Mouse (Mus musculus) heart, embryonic 14.5 days (tissue): Measurements from ENCODE around the gene Rprd1b. TPM values are rescaled to one million over a fixed set of nuclear protein-coding genes. Genes with fewer than 3 reads are reported as not detected.

Source experiments
- ATAC-seq: fragments of 200-750 bp; cut with Nextera tagmentation; 2 replicates; pipeline ENCODE4 v1.8.0; 2017; ENCODE audit warnings: low read depth, moderate TSS enrichment; ENCODE audit not compliant: insufficient number of reproducible peaks, insufficient read depth, low FRiP score
- H3K27ac ChIP-seq, 2 experiments: fragments of 200-500 bp in 1 of 2; fragments of 300-500 bp in 1 of 2; sonication (generic) in 1 of 2; replicated peaks in 1 of 2; 2 replicates each; pipeline ENCODE4 v1.5.1; 2012 to 2014; ENCODE audit warnings: low read depth in 2 of 2, low read length in 2 of 2, control low read depth in 1 of 2, mild to moderate bottlenecking in 1 of 2, mixed read lengths in 1 of 2; ENCODE audit not compliant: control insufficient read depth in 1 of 2, insufficient read depth in 1 of 2
- H3K27me3 ChIP-seq: fragments of 300-500 bp; sonication (generic); 2 replicates; pipeline ENCODE4 v1.6.1; 2014; ENCODE audit warnings: mild to moderate bottlenecking, low read length, control low read depth; ENCODE audit not compliant: control insufficient read depth, insufficient read depth
- H3K36me3 ChIP-seq: fragments of 300-500 bp; sonication (generic); 2 replicates; pipeline ENCODE4 v1.6.1; 2014; ENCODE audit warnings: mild to moderate bottlenecking, control low read depth, low read length, mixed read lengths; ENCODE audit not compliant: control insufficient read depth, insufficient read depth
- H3K4me1 ChIP-seq, 2 experiments: fragments of 200-500 bp in 1 of 2; fragments of 300-500 bp in 1 of 2; sonication (generic) in 1 of 2; 2 replicates each; pipeline ENCODE4 v1.6.1; 2012 to 2014; ENCODE audit warnings: low read length in 2 of 2, control low read depth in 1 of 2, mixed read lengths in 1 of 2; ENCODE audit not compliant: control insufficient read depth in 2 of 2, insufficient read depth in 2 of 2
- H3K4me2 ChIP-seq: fragments of 300-500 bp; sonication (generic); 2 replicates; pipeline ENCODE4 v1.6.1; 2014; ENCODE audit warnings: mild to moderate bottlenecking, low read length
- H3K4me3 ChIP-seq, 2 experiments: fragments of 200-500 bp in 1 of 2; fragments of 300-500 bp in 1 of 2; sonication (generic) in 1 of 2; 2 replicates each; pipeline ENCODE4 v1.5.1; 2012 to 2014; ENCODE audit warnings: low read length in 2 of 2, mild to moderate bottlenecking in 2 of 2, control low read depth in 1 of 2, low read depth in 1 of 2, moderate library complexity in 1 of 2; ENCODE audit not compliant: control insufficient read depth in 1 of 2, insufficient read depth in 1 of 2
- H3K9ac ChIP-seq: fragments of 300-500 bp; sonication (generic); 2 replicates; pipeline ENCODE4 v1.6.1; 2014; ENCODE audit warnings: mild to moderate bottlenecking, low read length
- H3K9me3 ChIP-seq: fragments of 300-500 bp; sonication (generic); 2 replicates; pipeline ENCODE4 v1.6.1; 2016; ENCODE audit warnings: low read length, control low read depth; ENCODE audit not compliant: control insufficient read depth
- WGBS: fragments of 180-500 bp; shearing (Covaris S2); extraction: QIAGEN DNeasy Blood & Tissue Kit; methylation state at CpG from one replicate; pipeline ENCODE4 v1.1.7; 2014; 5-methylcytosine and 5-hydroxymethylcytosine counted together
- polyA plus RNA-seq: library from polyadenylated mRNA; unstranded; fragments of >200 nt; fragmentation: Nextera tagmentation; extraction: Ambion mirVana; gene quantifications from 2 replicates; pipeline ENCODE4 v1.2.1, GENCODE M21; 2014

Gene Rprd1b
- polyA plus RNA-seq, 1 experiment from 2014 or later = 28.4 TPM

DNA sequence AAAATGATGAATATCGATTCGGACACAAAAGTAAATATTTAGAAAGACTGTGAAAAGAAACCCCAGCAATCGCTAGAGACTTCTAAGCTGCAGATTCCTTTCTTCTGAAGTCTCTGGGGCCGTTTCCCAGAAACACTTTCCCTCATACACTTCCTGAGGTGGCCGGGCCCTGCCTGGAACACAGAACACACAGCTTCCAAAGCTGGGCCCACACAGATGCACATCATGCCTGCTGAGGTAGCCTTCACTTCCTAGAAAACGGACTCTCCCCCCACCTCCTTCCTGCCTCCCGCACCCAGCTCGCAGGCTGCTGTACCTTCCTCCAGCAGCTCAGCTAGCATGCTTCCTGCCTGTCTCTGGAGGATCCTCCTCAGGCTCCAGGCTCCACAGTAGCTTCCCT lies 81.2 kb downstream of the Rprd1b start:
- H3K4me3 ChIP-seq = no peak overlapping the region
- H3K9ac ChIP-seq = no peak overlapping the region
- ATAC-seq = no peak
- H3K36me3 ChIP-seq = no peaks in the 10 kb centered on the region
- H3K27ac ChIP-seq = peak overlapping the region; percentile 21 to 60
- WGBS = 41% methylated on average over 8 of the region's 8 CpGs
- H3K4me2 ChIP-seq = no peak overlapping the region
- no peaks in the 10 kb centered on the region for H3K27me3 ChIP-seq
- no peaks in the 10 kb centered on the region for H3K9me3 ChIP-seq
- peaks cover 20 to 33% of the 10 kb centered on the region in 2 experiments for H3K4me1 ChIP-seq

DNA sequence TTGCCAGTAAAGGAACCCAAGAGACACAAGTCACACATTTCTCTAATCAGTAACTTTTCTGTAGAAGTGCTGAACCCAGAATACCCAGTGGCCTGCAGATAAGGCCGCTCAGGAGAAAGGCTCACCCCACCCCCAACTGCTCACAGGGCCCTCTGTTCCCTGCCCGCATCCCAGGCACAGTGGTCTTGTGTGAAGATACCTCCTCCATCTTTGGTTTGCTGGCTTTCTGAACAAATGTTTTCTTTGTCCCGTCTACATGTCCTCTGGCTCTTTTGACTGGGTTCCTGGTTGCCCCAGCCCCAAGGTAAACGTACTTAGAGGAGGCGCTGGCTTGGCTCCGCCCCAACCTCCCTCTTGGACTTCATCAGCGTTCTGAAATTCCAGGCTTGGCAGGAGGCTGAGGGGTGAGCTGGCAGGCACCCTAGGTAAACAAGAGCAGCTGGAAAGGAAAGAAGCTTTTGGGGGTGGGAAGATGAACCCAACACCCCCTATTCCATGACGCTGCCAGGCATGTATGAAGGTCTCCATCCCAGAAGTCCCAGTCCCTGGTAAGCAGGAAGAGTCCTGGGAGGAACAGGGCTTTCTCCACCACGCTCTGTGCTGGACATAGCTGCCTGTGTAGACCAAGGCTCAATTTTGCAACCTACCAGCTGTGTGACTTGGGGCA lies 85.4 kb downstream of the Rprd1b start:
- peak; percentile 45 for ATAC-seq
- Histone ChIP-seq H3K9me3 (no peaks in the 10 kb centered on the region), H3K27ac (peak overlapping the region; percentile 85 to 89), H3K4me2 (peak overlapping the region; percentile 46), H3K27me3 (no peaks in the 10 kb centered on the region), H3K4me3 (peak overlapping the region in 1 of 2 experiments; percentile 21; a peak in 2 of 4 replicates), H3K4me1 (peaks cover 26 to 42% of the 10 kb centered on the region in 2 experiments), H3K36me3 (peaks cover 29% of the 10 kb centered on the region), H3K9ac (peak overlapping the region; percentile 42; the same call in 1 of the 2 replicates)
- WGBS = 10% methylated on average over 9 of the region's 9 CpGs

DNA sequence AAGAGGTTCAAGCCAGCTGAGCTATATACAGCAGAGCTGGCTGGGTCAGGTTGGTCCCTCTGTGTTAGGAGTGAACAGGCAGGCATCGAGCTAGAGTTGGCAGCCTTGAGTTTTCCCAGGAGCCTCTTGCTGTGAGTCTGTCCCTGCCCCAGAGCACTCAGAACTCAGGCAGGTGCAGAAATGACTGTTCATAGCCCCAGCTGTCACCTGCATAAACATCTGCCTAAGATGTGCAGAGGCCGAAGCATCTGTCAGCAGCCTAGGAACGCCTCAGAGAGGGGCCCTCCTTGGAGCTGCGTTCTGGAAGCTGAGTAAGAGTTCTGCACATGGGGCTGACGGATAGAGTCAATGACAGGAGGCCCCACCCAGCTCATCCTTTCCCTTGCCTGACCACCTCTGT lies 86.6 kb downstream of the Rprd1b start:
- H3K9ac ChIP-seq = no peak overlapping the region

DNA sequence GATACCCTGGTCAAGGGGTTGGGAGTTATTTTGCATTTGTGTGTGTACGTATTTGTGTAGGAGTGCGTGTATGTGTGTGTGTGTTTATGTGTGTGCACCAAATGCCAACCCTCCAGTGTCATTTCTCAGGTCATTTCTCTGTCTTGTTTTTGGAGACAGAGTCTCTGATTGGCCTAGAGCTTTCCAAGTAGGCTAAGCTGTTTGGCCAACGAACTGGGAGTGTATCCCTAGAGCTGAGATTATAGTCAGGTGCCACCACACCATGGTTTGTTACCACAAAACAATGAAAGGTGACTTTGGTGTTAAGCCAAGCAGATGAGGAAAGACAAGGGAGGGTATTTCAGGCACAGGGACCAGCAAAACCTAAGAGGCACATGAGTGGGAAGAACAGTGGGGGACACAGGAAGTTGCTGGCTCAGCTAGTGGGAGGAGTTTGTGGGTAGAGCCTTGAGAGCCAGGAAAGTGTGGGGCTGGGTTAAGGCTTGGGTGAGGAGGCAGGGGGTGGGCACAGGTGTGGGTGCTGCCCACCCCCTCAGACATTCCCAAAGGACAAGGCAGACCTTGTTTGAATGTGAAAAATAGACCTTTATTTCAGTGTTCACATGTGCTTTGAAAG lies 87.6 kb downstream of the Rprd1b start:
- no peak for ATAC-seq
- H3K4me3 ChIP-seq = no peak overlapping the region
- peaks cover 51% of the 10 kb centered on the region for H3K36me3 ChIP-seq
- WGBS = 84% methylated on average over 3 of the region's 3 CpGs
- H3K27ac ChIP-seq = peak overlapping the region; percentile 12 to 25; a peak in 2 of 4 replicates
- peaks cover 23 to 42% of the 10 kb centered on the region in 2 experiments for H3K4me1 ChIP-seq
- no peak overlapping the region for H3K4me2 ChIP-seq
- H3K27me3 ChIP-seq = no peaks in the 10 kb centered on the region
- H3K9ac ChIP-seq = no peak overlapping the region
- H3K9me3 ChIP-seq = no peaks in the 10 kb centered on the region

More for the DNA sequence above, 86.6 kb downstream of the Rprd1b start:
- H3K27me3 ChIP-seq = no peaks in the 10 kb centered on the region
- no peak overlapping the region for H3K4me3 ChIP-seq
- no peak; the same call in 1 of the 2 replicates for ATAC-seq
- no peak overlapping the region; a peak in 1 of 4 replicates for H3K27ac ChIP-seq
- H3K4me1 ChIP-seq = peaks cover 23 to 38% of the 10 kb centered on the region in 2 experiments
- H3K4me2 ChIP-seq = no peak overlapping the region
- H3K9me3 ChIP-seq = no peaks in the 10 kb centered on the region
- 21% methylated on average over 5 of the region's 5 CpGs for WGBS
- peaks cover 41% of the 10 kb centered on the region for H3K36me3 ChIP-seq

DNA sequence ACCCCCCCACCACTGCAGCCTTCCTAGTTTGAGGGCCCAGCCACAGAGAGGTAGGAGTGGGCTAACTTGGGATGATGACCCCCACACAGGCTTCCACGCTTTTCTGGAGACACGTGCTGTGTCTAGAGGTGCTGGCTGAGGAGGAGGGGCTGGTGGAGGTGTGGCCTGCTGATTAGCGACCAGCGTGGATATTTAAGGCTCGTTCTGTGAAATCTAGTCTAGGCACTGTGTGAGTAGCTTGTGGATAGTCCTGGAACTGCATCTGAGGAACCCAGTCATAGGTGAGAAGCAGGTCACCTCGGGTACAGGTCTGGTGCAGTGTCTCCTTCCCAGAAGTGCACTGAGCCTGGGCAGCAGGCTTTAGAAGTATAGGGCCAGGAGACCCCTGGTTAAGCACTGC lies 88.4 kb downstream of the Rprd1b start:
- H3K36me3 ChIP-seq = peaks cover 58% of the 10 kb centered on the region
- WGBS = 17% methylated on average over 6 of the region's 6 CpGs
- ATAC-seq = no peak
- no peak overlapping the region for H3K4me2 ChIP-seq
- no peak overlapping the region for H3K4me3 ChIP-seq
- no peak overlapping the region; a peak in 1 of 4 replicates for H3K27ac ChIP-seq
- H3K9me3 ChIP-seq = no peaks in the 10 kb centered on the region
- H3K27me3 ChIP-seq = no peaks in the 10 kb centered on the region
- peaks cover 28 to 49% of the 10 kb centered on the region in 2 experiments for H3K4me1 ChIP-seq
- H3K9ac ChIP-seq = no peak overlapping the region

DNA sequence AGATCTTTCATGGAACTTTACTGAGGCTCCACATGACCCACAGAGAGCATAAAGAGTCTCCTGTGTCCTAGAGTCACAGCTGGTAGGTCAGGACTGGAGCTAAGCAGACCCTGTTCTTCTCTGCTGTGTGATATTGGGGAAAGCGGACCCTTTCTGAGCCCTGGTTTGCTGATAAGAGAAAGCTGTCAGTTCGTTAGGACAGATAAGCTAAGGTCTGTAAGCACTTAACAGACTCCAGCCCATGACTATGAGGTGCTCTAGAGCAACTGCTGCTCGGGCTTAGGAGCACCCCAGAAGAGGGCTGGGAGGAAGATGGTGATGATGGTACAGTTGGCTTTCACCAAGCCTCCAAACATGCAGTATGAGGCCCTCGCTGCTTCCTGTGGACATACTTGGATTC lies 90.8 kb downstream of the Rprd1b start:
- Histone ChIP-seq H3K36me3 (peaks cover 83% of the 10 kb centered on the region), H3K27ac (no peak overlapping the region), H3K4me3 (no peak overlapping the region), H3K9ac (no peak overlapping the region), H3K4me2 (no peak overlapping the region), H3K4me1 (peaks cover 33 to 59% of the 10 kb centered on the region in 2 experiments), H3K9me3 (no peaks in the 10 kb centered on the region), H3K27me3 (no peaks in the 10 kb centered on the region)
- 50% methylated on average over 4 of the region's 4 CpGs for WGBS
- ATAC-seq = no peak

DNA sequence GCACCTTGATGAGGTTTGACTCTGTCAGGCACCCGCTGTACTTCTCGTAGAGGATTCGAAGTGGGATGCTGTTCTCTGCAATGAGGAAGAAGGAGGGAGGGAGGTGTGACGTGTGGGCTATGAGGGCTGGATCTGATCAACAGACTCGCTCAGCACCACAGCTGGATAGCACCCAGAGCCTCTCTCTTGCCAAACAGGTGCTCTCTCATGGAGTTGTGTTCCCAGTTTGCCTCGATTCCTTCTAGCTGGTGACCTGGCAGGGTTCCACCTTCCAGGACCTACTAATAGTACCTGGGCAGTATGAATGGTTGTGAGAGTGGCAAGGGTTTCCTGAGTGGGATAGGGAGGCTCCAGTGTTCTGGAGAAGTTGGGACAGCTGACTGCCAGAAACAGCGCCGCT lies 91.9 kb downstream of the Rprd1b start:
- peaks cover 27 to 50% of the 10 kb centered on the region in 2 experiments for H3K4me1 ChIP-seq
- no peaks in the 10 kb centered on the region for H3K9me3 ChIP-seq
- no peak overlapping the region for H3K4me2 ChIP-seq
- no peak overlapping the region for H3K4me3 ChIP-seq
- H3K36me3 ChIP-seq = peaks cover 94% of the 10 kb centered on the region
- no peaks in the 10 kb centered on the region for H3K27me3 ChIP-seq
- WGBS = 79% methylated on average over 8 of the region's 8 CpGs
- no peak overlapping the region for H3K27ac ChIP-seq
- ATAC-seq = no peak
- no peak overlapping the region for H3K9ac ChIP-seq
